Mouse (Mus musculus) 416B (cell line): Measurements from ENCODE around the gene Egln1.

ENCODE experiments used
- DNase-seq: peaks from one replicate; pipeline ENCODE4 v3.0.0; 2011; ENCODE audit warnings: low read depth

Gene Egln1

GRCm38 (mm10) chr8:124949209-124950068 is at the start of gene Egln1:
Gene Egln1 (minus strand): TSS chr8:124949324.
- peak; percentile 71 for DNase-seq

GRCm38 (mm10) chr8:124995776-124996175 is 46.7 kb upstream of the Egln1 start:
- DNase-seq: no peak

GRCm38 (mm10) chr8:124991668-124991926 is 42.5 kb upstream of the Egln1 start:
- no peak for DNase-seq

- DNase-seq: no peak
Observed at GRCm38 (mm10) chr8:124990923-124991667, 42.0 kb upstream of the Egln1 start.

- no peak for DNase-seq
Observed at GRCm38 (mm10) chr8:124980828-124981227, 31.7 kb upstream of the Egln1 start.

GRCm38 (mm10) chr8:124980036-124980435 is 30.9 kb upstream of the Egln1 start:
- peak; percentile 25 for DNase-seq

- DNase-seq: no peak
Observed at GRCm38 (mm10) chr8:124978026-124978425, 28.9 kb upstream of the Egln1 start.

GRCm38 (mm10) chr8:124976211-124976610 is 27.1 kb upstream of the Egln1 start:
- DNase-seq: peak; percentile 25

- DNase-seq: no peak
Observed at GRCm38 (mm10) chr8:124974254-124974653, 25.1 kb upstream of the Egln1 start.

- no peak for DNase-seq
Observed at GRCm38 (mm10) chr8:124973221-124973620, 24.1 kb upstream of the Egln1 start.

- no peak for DNase-seq
Observed at GRCm38 (mm10) chr8:124970312-124970933, 21.3 kb upstream of the Egln1 start.

- DNase-seq: no peak
Observed at GRCm38 (mm10) chr8:124964966-124965365, 15.8 kb upstream of the Egln1 start.

- DNase-seq: no peak
Observed at GRCm38 (mm10) chr8:124963246-124963645, 14.1 kb upstream of the Egln1 start.

GRCm38 (mm10) chr8:124960226-124960880 is 11.2 kb upstream of the Egln1 start:
- DNase-seq: no peak

- DNase-seq: peak; percentile 28
Observed at GRCm38 (mm10) chr8:124959462-124960225, 10.5 kb upstream of the Egln1 start.

GRCm38 (mm10) chr8:124954572-124955082 is 5.5 kb upstream of the Egln1 start:
- DNase-seq: no peak

- DNase-seq: no peak
Observed at GRCm38 (mm10) chr8:124953188-124953587, 4.1 kb upstream of the Egln1 start.

- no peak for DNase-seq
Observed at GRCm38 (mm10) chr8:124950865-124951264, 1.7 kb upstream of the Egln1 start.

- DNase-seq: no peak
Observed at GRCm38 (mm10) chr8:124950069-124950456, 939 bp upstream of the Egln1 start.

GRCm38 (mm10) chr8:124948733-124949111 is 402 bp downstream of the Egln1 start:
- no peak for DNase-seq
